Mouse (Mus musculus): Measurements from ENCODE around the gene Tbkbp1.

DNA sequence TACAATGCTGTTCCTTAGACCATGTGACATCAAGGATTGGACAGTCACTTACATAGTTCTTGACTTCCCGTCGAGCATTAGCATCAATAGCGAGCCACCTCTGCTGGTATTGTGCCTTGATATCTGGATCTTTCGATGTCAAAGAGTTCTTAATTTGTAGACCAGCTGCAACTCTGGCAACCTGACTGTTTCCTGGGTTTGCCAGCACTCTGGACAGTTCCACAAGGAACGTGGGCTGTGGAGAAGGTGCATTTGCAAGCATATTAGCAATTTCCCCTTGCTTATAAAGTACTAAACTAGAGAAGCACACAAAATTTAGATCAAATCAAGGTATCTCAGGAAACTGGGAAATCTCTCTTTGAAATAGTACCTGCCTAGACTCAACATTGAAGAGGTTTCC is 33.6 kb upstream of the Tbkbp1 start:
- TF ChIP-seq CTCF (IDR thresholded peaks at IDR 0.05; ENCODE audit: low read depth, low read length): no peak
- TF ChIP-seq POLR2A (IDR thresholded peaks at IDR 0.05; ENCODE audit: extremely low read depth, insufficient read depth, low read length): no peak
